Mouse (Mus musculus) hindbrain, embryonic 16.5 days (tissue): Measurements from ENCODE around the gene Tns3. TPM values are rescaled to one million over a fixed set of nuclear protein-coding genes. Genes with fewer than 3 reads are reported as not detected.

Experiments
- ATAC-seq: fragments of 200-750 bp; cut with Nextera tagmentation; 2 replicates; pipeline ENCODE4 v1.8.0; 2017; ENCODE audit warnings: moderate TSS enrichment, moderate library complexity
- H3K27ac ChIP-seq: fragments of 300-500 bp; sonication (generic); 2 replicates; pipeline ENCODE4 v1.5.1; 2014; ENCODE audit warnings: low read depth, mild to moderate bottlenecking, control low read depth, low read length, moderate library complexity
- H3K27me3 ChIP-seq: fragments of 300-500 bp; sonication (generic); replicated peaks from 2 replicates; pipeline ENCODE4 v1.6.1; 2014; ENCODE audit warnings: low read length; ENCODE audit not compliant: control insufficient read depth, insufficient read depth
- H3K36me3 ChIP-seq: fragments of 300-500 bp; sonication (generic); 2 replicates; pipeline ENCODE4 v1.6.1; 2014; ENCODE audit warnings: mild to moderate bottlenecking, low read length, moderate library complexity, mixed read lengths; ENCODE audit not compliant: control insufficient read depth, insufficient read depth
- H3K4me1 ChIP-seq: fragments of 300-500 bp; sonication (generic); 2 replicates; pipeline ENCODE4 v1.6.1; 2014; ENCODE audit warnings: low read depth, low read length; ENCODE audit not compliant: control insufficient read depth, insufficient read depth
- H3K4me2 ChIP-seq: fragments of 300-500 bp; sonication (generic); 2 replicates; pipeline ENCODE4 v1.6.1; 2014; ENCODE audit warnings: mild to moderate bottlenecking, low read length, control low read depth, moderate library complexity
- H3K4me3 ChIP-seq: fragments of 300-500 bp; sonication (generic); 2 replicates; pipeline ENCODE4 v1.5.1; 2014; ENCODE audit warnings: mild to moderate bottlenecking, low read length, control low read depth, moderate library complexity
- H3K9ac ChIP-seq: fragments of 300-500 bp; sonication (generic); 2 replicates; pipeline ENCODE4 v1.6.1; 2014; ENCODE audit warnings: low read depth, mild to moderate bottlenecking, control low read depth, low read length, moderate library complexity
- H3K9me3 ChIP-seq: fragments of 300-500 bp; sonication (generic); 2 replicates; pipeline ENCODE4 v1.6.1; 2014; ENCODE audit warnings: mild to moderate bottlenecking, low read length, moderate library complexity; ENCODE audit not compliant: control insufficient read depth
- WGBS: fragments of 180-500 bp; shearing (Covaris S2); extraction: QIAGEN DNeasy Blood & Tissue Kit; methylation state at CpG from one replicate; pipeline ENCODE4 v1.1.7; 2014; 5-methylcytosine and 5-hydroxymethylcytosine counted together
- polyA plus RNA-seq: library from polyadenylated mRNA; unstranded; fragments of >200 nt; fragmentation: Nextera tagmentation; extraction: Ambion mirVana; gene quantifications from 2 replicates; pipeline ENCODE4 v1.2.1, GENCODE M21; 2015

Gene Tns3
- polyA plus RNA-seq, 1 experiment from 2014 or later, result 7.5 TPM

DNA sequence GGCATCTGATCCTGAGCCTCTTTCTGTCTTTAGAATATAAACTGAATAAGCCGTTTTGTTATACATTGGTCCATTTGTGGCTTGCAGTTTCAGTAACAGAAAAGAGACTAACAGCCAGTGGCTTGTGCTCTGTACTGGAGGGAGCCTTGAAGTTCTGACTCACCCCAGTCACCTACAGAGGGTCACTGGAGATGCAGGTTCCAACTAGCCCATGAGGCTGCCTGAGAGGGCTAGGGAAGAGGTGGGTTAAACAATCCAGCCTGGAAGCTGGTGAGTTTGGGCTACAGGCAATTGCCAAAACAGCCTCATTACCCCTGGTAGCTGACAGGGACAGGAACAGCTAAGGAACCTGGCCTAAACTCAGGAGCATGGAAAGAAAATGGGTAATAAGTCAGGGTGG, 21.7 kb upstream of the Tns3 start:
- H3K4me2 ChIP-seq, result no peak overlapping the region
- no peak overlapping the region for H3K9ac ChIP-seq
- no peaks in the 10 kb centered on the region for H3K36me3 ChIP-seq
- no peaks in the 10 kb centered on the region for H3K27me3 ChIP-seq
- no peaks in the 10 kb centered on the region for H3K4me1 ChIP-seq
- H3K4me3 ChIP-seq, result no peak overlapping the region
- WGBS, result 92% methylated on average over 1 of the region's 1 CpGs
- ATAC-seq, result no peak
- no peaks in the 10 kb centered on the region for H3K9me3 ChIP-seq
- no peak overlapping the region for H3K27ac ChIP-seq

DNA sequence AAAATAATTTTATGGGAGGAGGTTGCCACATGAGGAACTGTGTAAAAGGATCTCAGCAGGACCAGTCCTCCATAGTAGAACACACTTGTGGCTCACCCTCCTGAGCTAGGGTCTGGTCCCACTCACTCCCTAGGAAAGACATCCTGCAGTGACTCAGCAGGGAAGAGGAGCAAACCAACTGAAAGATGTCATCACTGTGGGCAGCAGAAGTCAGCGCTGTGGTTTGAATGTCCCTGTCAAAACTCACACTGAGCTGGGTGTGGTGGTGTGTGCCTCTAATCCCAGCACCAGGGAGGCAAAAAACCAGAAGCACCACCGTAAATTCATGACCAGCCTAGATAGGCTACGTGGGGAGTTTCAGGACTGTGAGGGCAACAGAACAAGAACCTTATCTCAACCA, 20.9 kb upstream of the Tns3 start:
- no peak overlapping the region for H3K4me2 ChIP-seq
- H3K36me3 ChIP-seq, result no peaks in the 10 kb centered on the region
- no peak overlapping the region for H3K4me3 ChIP-seq
- H3K9ac ChIP-seq, result no peak overlapping the region
- H3K4me1 ChIP-seq, result no peaks in the 10 kb centered on the region
- 72% methylated on average over 3 of the region's 3 CpGs for WGBS
- H3K9me3 ChIP-seq, result no peaks in the 10 kb centered on the region
- ATAC-seq, result no peak
- H3K27ac ChIP-seq, result no peak overlapping the region
- no peaks in the 10 kb centered on the region for H3K27me3 ChIP-seq

DNA sequence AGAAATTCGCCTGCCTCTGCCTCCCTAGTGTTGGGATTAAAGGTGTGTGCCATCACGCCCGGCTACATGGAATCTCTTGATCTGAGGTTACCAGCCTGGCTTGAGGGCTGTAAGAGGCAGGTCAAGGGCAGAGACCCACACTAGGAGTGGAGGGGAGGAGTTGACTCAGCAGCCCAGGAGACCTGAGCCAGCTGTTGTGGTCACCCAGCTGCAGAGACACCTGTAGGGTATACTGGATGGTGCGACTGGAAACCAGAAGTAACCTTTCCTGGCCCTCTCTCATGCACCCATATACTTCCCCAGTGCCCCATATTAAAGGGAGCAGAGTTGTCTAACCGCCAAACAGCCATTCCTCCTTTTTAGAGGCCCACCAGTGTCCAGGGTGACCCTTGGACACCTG, 19.9 kb upstream of the Tns3 start:
- ATAC-seq, result no peak
- Histone ChIP-seq H3K27me3 (no peaks in the 10 kb centered on the region), H3K9me3 (no peaks in the 10 kb centered on the region), H3K27ac (no peak overlapping the region), H3K4me3 (no peak overlapping the region), H3K36me3 (no peaks in the 10 kb centered on the region), H3K4me2 (no peak overlapping the region), H3K9ac (no peak overlapping the region), H3K4me1 (no peaks in the 10 kb centered on the region)
- WGBS, result 95% methylated on average over 5 of the region's 5 CpGs

DNA sequence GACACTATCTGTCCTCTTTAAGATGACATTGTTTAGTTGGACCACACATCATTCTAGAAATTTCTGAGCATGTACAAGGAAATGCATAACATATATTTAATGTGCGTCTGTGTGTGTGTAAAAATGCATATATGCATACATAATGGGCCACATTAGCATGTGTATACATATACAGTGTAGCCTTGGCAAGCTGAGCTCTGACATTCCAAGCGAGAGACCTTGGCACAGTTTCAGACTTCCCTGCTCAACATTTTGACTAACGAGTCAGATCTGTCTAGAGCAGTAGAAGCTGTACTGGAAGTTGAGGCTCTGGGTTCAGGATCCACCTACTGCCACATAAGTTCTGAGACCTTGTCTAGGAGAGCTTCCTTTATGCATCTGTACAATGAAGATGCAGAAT, 17.0 kb upstream of the Tns3 start:
- no peak overlapping the region for H3K9ac ChIP-seq
- H3K4me1 ChIP-seq, result no peaks in the 10 kb centered on the region
- H3K27ac ChIP-seq, result no peak overlapping the region
- H3K4me3 ChIP-seq, result no peak overlapping the region
- 57% methylated on average over 3 of the region's 3 CpGs for WGBS
- no peaks in the 10 kb centered on the region for H3K9me3 ChIP-seq
- no peaks in the 10 kb centered on the region for H3K36me3 ChIP-seq
- H3K27me3 ChIP-seq, result no peaks in the 10 kb centered on the region
- H3K4me2 ChIP-seq, result no peak overlapping the region
- ATAC-seq, result no peak

DNA sequence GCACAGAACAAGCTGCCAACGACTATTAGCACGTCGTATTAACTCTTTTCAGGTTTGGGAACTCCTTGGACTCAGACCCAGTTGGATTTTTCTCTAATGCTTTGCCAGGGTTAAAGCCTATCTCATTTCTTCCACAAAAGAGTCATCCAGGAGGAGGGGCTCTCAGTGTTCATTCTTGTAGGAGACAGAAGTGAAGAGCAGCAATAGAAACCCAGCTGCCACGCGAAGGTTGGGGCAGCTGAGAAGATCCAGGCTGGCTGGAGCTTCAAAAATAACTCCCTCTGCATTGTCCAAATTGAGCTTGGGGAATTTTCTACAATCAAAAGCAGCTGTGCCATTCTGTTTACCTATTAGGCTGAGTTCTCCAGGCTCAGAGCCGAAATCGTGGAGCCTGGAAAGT, 16.3 kb upstream of the Tns3 start:
- Histone ChIP-seq H3K4me3 (no peak overlapping the region), H3K36me3 (no peaks in the 10 kb centered on the region), H3K4me1 (no peaks in the 10 kb centered on the region), H3K9me3 (no peaks in the 10 kb centered on the region), H3K4me2 (no peak overlapping the region), H3K9ac (no peak overlapping the region), H3K27ac (no peak overlapping the region), H3K27me3 (no peaks in the 10 kb centered on the region)
- WGBS, result 47% methylated on average over 7 of the region's 7 CpGs
- ATAC-seq, result no peak

DNA sequence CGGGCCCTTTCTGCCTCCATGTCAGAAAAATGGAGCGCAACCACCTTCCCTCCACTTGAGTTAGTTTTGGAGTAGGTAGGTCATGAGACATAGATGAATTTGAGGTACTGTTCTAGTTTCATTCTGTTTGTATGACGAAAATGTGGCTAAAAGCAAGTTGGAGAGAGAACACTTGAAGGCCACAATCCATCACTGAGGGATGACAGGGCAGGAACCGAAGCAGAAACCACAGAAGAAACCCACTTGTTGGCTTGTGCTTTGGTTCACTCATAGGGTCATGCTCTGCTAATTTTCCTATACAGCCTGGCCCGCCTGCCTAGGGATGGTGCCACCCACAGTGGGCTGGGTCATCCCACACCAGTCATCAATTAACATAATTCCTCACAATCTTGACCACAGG, 14.9 kb upstream of the Tns3 start:
- 90% methylated on average over 5 of the region's 5 CpGs for WGBS
- Histone ChIP-seq H3K36me3 (no peaks in the 10 kb centered on the region), H3K9me3 (no peaks in the 10 kb centered on the region)

DNA sequence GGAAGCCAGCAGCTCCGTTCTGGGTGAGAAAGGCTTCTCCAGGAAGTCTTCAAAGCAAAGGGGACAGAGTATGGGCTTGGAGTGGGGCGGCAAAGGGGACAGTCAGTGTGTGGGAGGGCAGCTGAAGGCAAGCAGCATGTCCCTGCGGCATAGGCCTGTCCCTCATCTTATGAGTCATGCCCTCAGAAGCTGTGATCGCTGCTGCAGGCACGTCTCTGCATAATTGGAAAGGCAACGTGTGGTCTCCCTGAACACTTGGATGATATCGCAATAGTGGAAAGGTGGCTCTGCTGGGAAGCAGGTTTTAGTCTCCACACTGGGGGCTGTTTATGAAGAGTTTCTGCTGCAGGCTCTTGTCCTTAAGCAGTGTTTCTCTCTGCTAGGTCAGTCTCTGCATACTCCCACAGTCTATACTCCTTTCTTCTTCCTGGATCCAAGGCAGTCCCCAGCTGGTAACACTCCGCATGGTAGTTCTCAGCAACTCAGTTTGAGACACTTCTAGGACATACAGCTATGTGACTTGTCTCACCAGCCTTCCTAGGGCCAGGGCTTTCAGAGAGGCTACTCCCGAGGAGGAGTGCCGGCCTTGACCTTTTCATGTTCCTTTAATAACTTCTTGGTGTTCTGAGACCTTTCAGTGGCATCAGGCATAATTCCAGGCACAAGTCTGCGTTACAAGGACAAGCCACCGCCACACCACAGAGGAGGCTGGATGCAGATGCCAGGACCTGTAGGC, 14.1 kb upstream of the Tns3 start:
- ATAC-seq, result no peak
- no peak overlapping the region for H3K4me3 ChIP-seq
- no peaks in the 10 kb centered on the region for H3K36me3 ChIP-seq
- H3K27ac ChIP-seq, result no peak overlapping the region
- H3K9ac ChIP-seq, result no peak overlapping the region
- WGBS, result 88% methylated on average over 12 of the region's 12 CpGs
- no peaks in the 10 kb centered on the region for H3K27me3 ChIP-seq
- no peak overlapping the region for H3K4me2 ChIP-seq
- H3K9me3 ChIP-seq, result no peaks in the 10 kb centered on the region
- H3K4me1 ChIP-seq, result no peaks in the 10 kb centered on the region

More for the DNA sequence above, 14.9 kb upstream of the Tns3 start:
- H3K4me3 ChIP-seq, result no peak overlapping the region
- no peak overlapping the region for H3K9ac ChIP-seq
- H3K4me2 ChIP-seq, result no peak overlapping the region
- H3K4me1 ChIP-seq, result no peaks in the 10 kb centered on the region
- no peaks in the 10 kb centered on the region for H3K27me3 ChIP-seq
- H3K27ac ChIP-seq, result no peak overlapping the region
- ATAC-seq, result no peak

DNA sequence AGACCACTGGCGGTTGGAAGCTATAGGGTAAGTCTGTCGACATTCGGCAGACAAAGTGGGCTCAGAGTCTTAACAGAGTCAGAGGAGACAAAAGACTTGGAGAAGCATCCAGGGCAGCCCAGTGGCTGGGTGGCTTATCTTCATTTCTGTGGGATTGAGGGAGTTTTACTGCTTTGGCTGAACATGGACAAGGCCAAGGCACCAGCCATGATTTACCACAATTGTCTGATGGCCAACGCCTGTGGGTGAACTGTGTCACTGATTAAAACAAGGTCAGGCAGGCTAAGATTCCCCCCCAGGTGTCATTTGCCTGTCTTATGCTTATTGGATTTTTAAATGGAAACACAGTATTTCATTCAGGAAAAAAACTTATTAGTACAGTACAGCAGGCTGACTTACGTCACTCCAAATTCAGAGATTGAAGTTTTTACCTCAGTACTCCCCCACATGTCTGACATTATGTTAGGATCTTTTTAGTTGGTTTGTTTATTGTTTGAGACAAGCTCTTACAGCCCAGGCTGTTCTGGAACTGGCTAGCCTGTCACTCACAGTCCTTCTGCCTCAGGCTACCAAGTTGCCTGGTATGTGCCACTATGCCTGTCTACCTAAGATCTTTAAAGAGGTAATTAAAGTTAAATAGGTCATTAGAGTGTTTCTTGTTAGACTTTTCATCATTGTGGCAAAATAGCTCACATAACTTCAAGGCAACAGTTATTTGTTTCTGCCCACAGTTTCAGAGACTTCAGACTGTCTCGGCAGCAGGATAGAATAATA, 11.6 kb upstream of the Tns3 start:
- 91% methylated on average over 6 of the region's 6 CpGs for whole genome bisulfite sequencing
- Histone ChIP-seq H3K27ac (no peak overlapping the region), H3K27me3 (no peaks in the 10 kb centered on the region), H3K4me2 (no peak overlapping the region), H3K9me3 (no peaks in the 10 kb centered on the region), H3K9ac (no peak overlapping the region), H3K36me3 (no peaks in the 10 kb centered on the region), H3K4me1 (no peaks in the 10 kb centered on the region), H3K4me3 (no peak overlapping the region)
- no peak for ATAC-seq

DNA sequence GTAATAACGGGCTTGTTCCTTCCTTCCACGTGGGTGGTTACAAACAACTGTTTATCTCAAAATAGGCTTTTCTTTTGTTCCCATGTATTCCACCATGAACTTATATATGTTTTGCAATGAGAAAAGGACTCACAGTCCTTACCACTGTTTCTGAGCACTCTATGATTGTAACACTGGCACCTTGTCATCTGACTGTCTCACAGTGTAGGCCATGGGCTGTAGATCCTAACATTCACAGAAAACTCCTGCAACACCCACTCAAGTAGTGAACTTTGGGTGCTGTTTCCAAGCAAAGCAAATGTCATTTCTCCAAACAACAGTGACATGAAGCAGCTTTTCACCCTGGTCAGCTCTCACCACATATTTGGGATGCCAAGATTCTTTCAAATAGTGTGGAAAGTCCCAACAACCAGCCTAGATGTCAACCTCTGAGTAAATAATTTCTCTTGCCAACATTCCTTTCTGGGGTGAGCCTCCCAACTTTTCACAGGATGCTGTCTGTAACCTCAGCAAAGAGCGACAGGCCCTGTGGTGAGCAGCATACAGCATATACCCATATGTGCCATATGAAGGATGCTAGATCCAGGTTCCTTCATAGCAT, 10.3 kb upstream of the Tns3 start:
- no peak overlapping the region for H3K27ac ChIP-seq
- H3K27me3 ChIP-seq, result no peaks in the 10 kb centered on the region
- H3K36me3 ChIP-seq, result no peaks in the 10 kb centered on the region
- H3K9me3 ChIP-seq, result no peaks in the 10 kb centered on the region
- no peak for ATAC-seq
- no peak overlapping the region for H3K4me3 ChIP-seq
- no peak overlapping the region for H3K4me2 ChIP-seq
- whole genome bisulfite sequencing, result 92% methylated on average over 3 of the region's 3 CpGs
- H3K9ac ChIP-seq, result no peak overlapping the region
- H3K4me1 ChIP-seq, result no peaks in the 10 kb centered on the region
